Mouse (Mus musculus) MEL (cell line): ENCODE measurements around the gene Clint1. TPM values are rescaled to one million over a fixed set of nuclear protein-coding genes. Genes with fewer than 3 reads are reported as not detected.

Source experiments
- DNase-seq: peaks from one replicate; pipeline ENCODE4 v3.0.0; 2011; ENCODE audit warnings: low read depth, low spot score
- H3K27ac ChIP-seq: 2 replicates; pipeline ENCODE4 v1.5.1; 2012; ENCODE audit warnings: low read depth, mild to moderate bottlenecking, control low read depth, low read length, moderate library complexity; ENCODE audit not compliant: control insufficient read depth
- H3K27me3 ChIP-seq, 2 experiments: fragments of 150-350 bp in 1 of 2; sonication (generic) in 1 of 2; 2 replicates each; pipeline ENCODE4 v1.6.1; 2012; ENCODE audit warnings: low read length in 2 of 2, mild to moderate bottlenecking in 2 of 2, improper control_type of control experiment in 1 of 2, moderate library complexity in 1 of 2; ENCODE audit not compliant: insufficient read depth in 2 of 2, control insufficient read depth in 1 of 2
- H3K36me3 ChIP-seq, 2 experiments: 2 replicates each; pipeline ENCODE4 v1.6.1; 2012 to 2014; ENCODE audit warnings: low read length in 2 of 2, improper control_type of control experiment in 1 of 2, inconsistent platforms in 1 of 2, mild to moderate bottlenecking in 1 of 2; ENCODE audit not compliant: insufficient read depth in 2 of 2, control insufficient read depth in 1 of 2
- H3K4me1 ChIP-seq, 2 experiments: fragments of 150-350 bp in 1 of 2; sonication (generic) in 1 of 2; 2 replicates each; pipeline ENCODE4 v1.6.1; 2012; ENCODE audit warnings: low read length in 2 of 2, improper control_type of control experiment in 1 of 2, mild to moderate bottlenecking in 1 of 2; ENCODE audit not compliant: insufficient read depth in 2 of 2, control insufficient read depth in 1 of 2
- H3K4me3 ChIP-seq, 2 experiments: fragments of 150-350 bp in 1 of 2; sonication (generic) in 1 of 2; 2 replicates each; pipeline ENCODE4 v1.5.1; 2012; ENCODE audit warnings: low read depth in 2 of 2, low read length in 2 of 2, mild to moderate bottlenecking in 2 of 2, moderate library complexity in 2 of 2, control low read depth in 1 of 2, improper control_type of control experiment in 1 of 2; ENCODE audit not compliant: control insufficient read depth in 1 of 2, insufficient read depth in 1 of 2
- H3K79me2 ChIP-seq: 2 replicates; pipeline ENCODE4 v1.6.1; 2012; ENCODE audit warnings: mild to moderate bottlenecking, low read length, moderate library complexity; ENCODE audit not compliant: control insufficient read depth, poor library complexity, insufficient read depth
- H3K9ac ChIP-seq: 2 replicates; pipeline ENCODE4 v1.6.1; 2012; ENCODE audit warnings: low read depth, mild to moderate bottlenecking, control low read depth, low read length, moderate library complexity; ENCODE audit not compliant: control insufficient read depth, poor library complexity, severe bottlenecking
- H3K9me3 ChIP-seq: fragments of 150-350 bp; sonication (generic); replicated peaks from 2 replicates; pipeline ENCODE4 v1.6.1; 2012; ENCODE audit warnings: mild to moderate bottlenecking, low read length, improper control_type of control experiment, moderate library complexity; ENCODE audit not compliant: insufficient read depth
- BHLHE40 ChIP-seq: IDR thresholded peaks from 2 replicates; pipeline ENCODE4 v1.6.1; 2012; ENCODE audit warnings: low read depth, mild to moderate bottlenecking, inconsistent platforms, low read length, improper control_type of control experiment, borderline replicate concordance
- ELF1 ChIP-seq: IDR thresholded peaks from 2 replicates; pipeline ENCODE4 v1.6.1; 2014; ENCODE audit warnings: low read depth, mild to moderate bottlenecking, inconsistent platforms, low read length, improper control_type of control experiment, moderate library complexity
- ETS1 ChIP-seq: IDR thresholded peaks from 2 replicates; pipeline ENCODE4 v1.6.1; 2012; ENCODE audit warnings: low read depth, mild to moderate bottlenecking, inconsistent platforms, low read length, improper control_type of control experiment, moderate library complexity
- GABPA ChIP-seq: IDR thresholded peaks from 2 replicates; pipeline ENCODE4 v1.6.1; 2012; ENCODE audit warnings: low read depth, mild to moderate bottlenecking, inconsistent platforms, low read length, improper control_type of control experiment, moderate library complexity
- GATA1 ChIP-seq: IDR thresholded peaks from 2 replicates; pipeline ENCODE4 v1.6.1; 2011; ENCODE audit warnings: low read depth, low read length, improper control_type of control experiment
- JUND ChIP-seq: IDR thresholded peaks from 2 replicates; pipeline ENCODE4 v1.6.1; 2011; ENCODE audit warnings: low read depth, mild to moderate bottlenecking, improper control_type of control experiment, low read length
- MAX ChIP-seq: IDR thresholded peaks from 2 replicates; pipeline ENCODE4 v1.6.1; 2011; ENCODE audit warnings: low read length, improper control_type of control experiment
- MAZ ChIP-seq: IDR thresholded peaks from 2 replicates; pipeline ENCODE4 v1.6.1; 2012; ENCODE audit warnings: low read depth, mild to moderate bottlenecking, inconsistent platforms, low read length, improper control_type of control experiment
- MXI1 ChIP-seq: IDR thresholded peaks from 2 replicates; pipeline ENCODE4 v1.6.1; 2011; ENCODE audit warnings: mild to moderate bottlenecking, low read depth, low read length, improper control_type of control experiment
- MYB ChIP-seq: IDR thresholded peaks from 2 replicates; pipeline ENCODE4 v1.6.1; 2011; ENCODE audit warnings: mild to moderate bottlenecking, low read depth, low read length, improper control_type of control experiment
- NELFE ChIP-seq: IDR thresholded peaks from 2 replicates; pipeline ENCODE4 v1.6.1; 2011; ENCODE audit warnings: low read depth, low read length, improper control_type of control experiment
- NRF1 ChIP-seq: IDR thresholded peaks from 2 replicates; pipeline ENCODE4 v1.6.1; 2014; ENCODE audit warnings: low read depth, mild to moderate bottlenecking, inconsistent platforms, low read length, improper control_type of control experiment, moderate library complexity; ENCODE audit not compliant: poor library complexity, insufficient read depth, severe bottlenecking
- POLR2A ChIP-seq, 2 experiments: IDR thresholded peaks; 2 replicates each; pipeline ENCODE4 v1.6.1; 2011 to 2012; ENCODE audit warnings: low read length in 2 of 2, mild to moderate bottlenecking in 2 of 2, control low read depth in 1 of 2, improper control_type of control experiment in 1 of 2, low read depth in 1 of 2, moderate library complexity in 1 of 2; ENCODE audit not compliant: control insufficient read depth in 1 of 2, insufficient read depth in 1 of 2, poor library complexity in 1 of 2
- POLR2AphosphoS2 ChIP-seq: IDR thresholded peaks from 2 replicates; pipeline ENCODE4 v1.6.1; 2011; ENCODE audit warnings: low read length, improper control_type of control experiment
- POLR2AphosphoS5 ChIP-seq: IDR thresholded peaks from 2 replicates; pipeline ENCODE4 v1.6.1; 2012; ENCODE audit warnings: low read depth, borderline replicate concordance, mild to moderate bottlenecking, inconsistent platforms, low read length, moderate library complexity, mixed read lengths
- RAD21 ChIP-seq: IDR thresholded peaks from 2 replicates; pipeline ENCODE4 v1.6.1; 2011; ENCODE audit warnings: mild to moderate bottlenecking, low read depth, low read length, improper control_type of control experiment
- RCOR1 ChIP-seq: IDR thresholded peaks from 2 replicates; pipeline ENCODE4 v1.6.1; 2012; ENCODE audit warnings: low read depth, mild to moderate bottlenecking, inconsistent platforms, low read length, improper control_type of control experiment
- SIN3A ChIP-seq: IDR thresholded peaks from 2 replicates; pipeline ENCODE4 v1.6.1; 2012; ENCODE audit warnings: low read length, improper control_type of control experiment, inconsistent platforms
- SMC3 ChIP-seq: IDR thresholded peaks from 2 replicates; pipeline ENCODE4 v1.6.1; 2011; ENCODE audit warnings: low read depth, low read length, improper control_type of control experiment
- TAL1 ChIP-seq: IDR thresholded peaks from 2 replicates; pipeline ENCODE4 v1.6.1; 2012; ENCODE audit warnings: mild to moderate bottlenecking, inconsistent platforms, low read length, moderate library complexity, mixed read lengths
- TBP ChIP-seq: IDR thresholded peaks from 2 replicates; pipeline ENCODE4 v1.8.0; 2011; ENCODE audit warnings: low read depth, low read length, improper control_type of control experiment
- TCF12 ChIP-seq: IDR thresholded peaks from 2 replicates; pipeline ENCODE4 v1.6.1; 2014; ENCODE audit warnings: low read depth, mild to moderate bottlenecking, inconsistent platforms, low read length, improper control_type of control experiment, moderate library complexity
- UBTF ChIP-seq: IDR thresholded peaks from 2 replicates; pipeline ENCODE4 v1.6.1; 2012; ENCODE audit warnings: low read depth, mild to moderate bottlenecking, inconsistent platforms, low read length, improper control_type of control experiment, moderate library complexity, borderline replicate concordance; ENCODE audit not compliant: insufficient read depth
- USF1 ChIP-seq: IDR thresholded peaks from 2 replicates; pipeline ENCODE4 v1.6.1; 2014; ENCODE audit warnings: low read depth, mild to moderate bottlenecking, inconsistent platforms, low read length, improper control_type of control experiment, moderate library complexity
- USF2 ChIP-seq, 2 experiments: IDR thresholded peaks; 2 replicates each; pipeline ENCODE4 v1.6.1; 2011 to 2012; ENCODE audit warnings: improper control_type of control experiment in 2 of 2, low read length in 2 of 2, borderline replicate concordance in 1 of 2, inconsistent platforms in 1 of 2, low read depth in 1 of 2, mild to moderate bottlenecking in 1 of 2; ENCODE audit not compliant: insufficient read depth in 1 of 2
- ZC3H11A ChIP-seq: IDR thresholded peaks from 2 replicates; pipeline ENCODE4 v1.6.1; 2012; ENCODE audit warnings: low read depth, mild to moderate bottlenecking, inconsistent platforms, low read length, improper control_type of control experiment
- ZMIZ1 ChIP-seq: IDR thresholded peaks from 2 replicates; pipeline ENCODE4 v1.6.1; 2012; ENCODE audit warnings: low read depth, mild to moderate bottlenecking, inconsistent platforms, low read length, improper control_type of control experiment, moderate library complexity
- polyA plus RNA-seq, 2 experiments: library from polyadenylated mRNA; stranded (reverse) in 1 of 2; unstranded in 1 of 2; fragments of >175 nt in 1 of 2; fragments of >200 nt in 1 of 2; gene quantifications; 2 replicates each; pipeline versions ENCODE4 v1.2.1 to v1.2.4; 2012; ENCODE audit warnings: low replicate concordance in 2 of 2, low read depth in 1 of 2; ENCODE audit not compliant: insufficient read length in 2 of 2, insufficient read depth in 1 of 2, missing spikeins in 1 of 2
- total RNA-seq: library from RNA; depleted of rRNA; stranded (reverse); fragments of 300-350 nt; gene quantifications from 2 replicates; pipeline ENCODE4 v1.2.3, GENCODE M21; 2012

The Clint1 gene
- total and polyA plus RNA-seq, 3 experiments = 58.5 to 184 (median 102) TPM

DNA sequence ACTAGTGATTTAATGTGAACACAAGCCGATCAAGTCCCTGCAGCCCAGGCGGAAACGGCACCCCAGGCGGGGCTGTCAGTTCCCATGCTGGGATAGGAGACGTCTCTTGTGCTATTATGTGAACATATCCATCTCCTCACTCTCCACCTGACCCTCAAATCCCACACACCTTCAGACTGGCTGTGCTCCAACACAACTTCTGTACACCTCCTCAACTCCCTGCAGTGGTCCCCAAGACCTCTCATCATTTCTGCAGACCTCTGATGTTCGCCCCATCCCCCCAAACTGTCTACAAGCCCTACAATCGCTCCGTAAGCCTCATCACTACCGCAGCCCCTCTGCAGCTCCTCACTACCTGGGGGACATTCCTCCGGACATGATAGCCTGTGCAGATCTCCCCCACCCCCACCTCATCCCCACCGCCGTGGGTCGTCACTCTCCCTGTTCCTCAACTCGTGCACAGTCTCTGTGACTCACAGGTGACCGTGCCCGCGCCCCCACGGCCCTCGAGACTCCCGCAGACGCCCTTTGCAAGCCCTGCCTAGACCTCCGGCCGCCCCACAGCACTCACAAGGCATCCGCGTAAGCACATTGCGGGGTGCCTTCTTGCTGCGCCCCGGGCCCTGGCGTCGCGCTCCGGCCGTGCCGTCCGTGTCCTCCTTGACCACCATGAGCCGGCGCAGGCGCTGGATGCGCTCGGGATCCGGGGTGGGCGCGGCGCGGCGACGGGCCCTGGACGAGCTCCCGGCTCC lies 92.2 kb downstream of the Clint1 start:
- Histone ChIP-seq H3K36me3 (peaks cover 2 to 21% of the 10 kb centered on the region in 2 experiments; a peak in 2 of 4 replicates), H3K79me2 (peaks cover 33% of the 10 kb centered on the region), H3K4me1 (peaks cover 6 to 16% of the 10 kb centered on the region in 2 experiments), H3K27ac (peak overlapping the region; percentile 37; the same call in 1 of the 2 replicates), H3K4me3 (peak overlapping the region; percentile 78 to 80), H3K27me3 (no peaks in the 10 kb centered on the region)
- TF ChIP-seq SMC3 (no peak), TBP (0 out of 2 replicates have a peak, but pooled peaks have one; percentile 31), MAX (0 out of 2 replicates have a peak, but pooled peaks have one; percentile 9), SIN3A (peak; percentile 47; the same call in 1 of the 2 replicates), POLR2AphosphoS5 (no peak), MAZ (0 out of 2 replicates have a peak, but pooled peaks have one; percentile 66), USF1 (no peak), MYB (no peak), POLR2A (IDR thresholded peaks at IDR 0.05; ENCODE audit: control insufficient read depth in 1 of 2, insufficient read depth in 1 of 2, low read depth in 1 of 2, low read length in 2 of 2, poor library complexity in 1 of 2) (0 out of 4 replicates have a peak, but pooled peaks of 1 of the 2 experiments have one; percentile 13), TCF12 (0 out of 2 replicates have a peak, but pooled peaks have one; percentile 15), MXI1 (peak; percentile 42)
- TF ChIP-seq, all 39 proteins: peak for 7
- H3K9me3 ChIP-seq = no peaks in the 10 kb centered on the region
- H3K9ac ChIP-seq = peak overlapping the region; percentile 89
- DNase-seq = peak; percentile 70

DNA sequence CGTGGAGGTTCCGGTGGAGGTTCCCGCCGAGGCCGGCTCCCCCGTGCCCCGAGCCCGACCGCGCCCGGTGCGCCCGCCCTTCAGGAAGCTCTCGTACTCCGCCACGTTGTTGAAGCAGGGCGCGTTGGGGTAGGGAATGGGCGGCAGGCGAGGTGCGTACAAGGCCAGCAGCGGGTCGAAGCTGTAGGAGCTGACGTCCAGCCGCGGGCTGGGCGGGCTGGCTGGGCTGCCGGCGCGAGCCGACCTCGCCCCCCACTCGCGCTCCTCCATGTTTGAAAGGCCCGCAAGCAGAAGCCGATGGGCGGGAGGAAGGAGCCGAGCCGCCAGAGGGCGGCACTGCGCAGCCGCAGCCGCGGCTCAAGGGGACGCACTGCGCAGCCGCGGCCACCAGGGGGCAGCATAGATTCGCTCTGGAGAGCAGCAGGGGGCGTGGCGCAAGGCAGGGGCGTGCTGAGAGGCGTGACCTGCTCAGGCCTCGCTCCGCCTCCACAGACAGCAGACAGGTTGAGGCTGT lies 92.8 kb downstream of the Clint1 start, which contains the start of gene Lsm11:
Gene Lsm11 (minus strand): TSS at position 293 of the 514 bp plus-strand sequence.
- Histone ChIP-seq H3K36me3 (peaks cover 3 to 18% of the 10 kb centered on the region in 2 experiments; a peak in 3 of 4 replicates), H3K9ac (peak within 1 kb of the TSS; percentile 89), H3K4me3 (peak within 1 kb of the TSS; percentile 78 to 80), H3K4me1 (peaks cover 2 to 16% of the 10 kb centered on the region in 2 experiments), H3K27ac (peak within 1 kb of the TSS; percentile 37), H3K27me3 (no peaks in the 10 kb centered on the region), H3K9me3 (no peaks in the 10 kb centered on the region), H3K79me2 (peaks cover 33% of the 10 kb centered on the region)
- peak; percentile 96 for DNase-seq
- TF ChIP-seq SIN3A (peak; percentile 81), POLR2AphosphoS2 (no peak; the same call in 1 of the 2 replicates), UBTF (no peak), USF2 (IDR thresholded peaks at IDR 0.05; ENCODE audit: borderline replicate concordance in 1 of 2, insufficient read depth in 1 of 2, low read depth in 1 of 2, low read length in 2 of 2) (no peak), ZC3H11A (peak; percentile 39; the same call in 1 of the 2 replicates), TAL1 (no peak), SMC3 (peak; percentile 68), NELFE (peak; percentile 82), ZMIZ1 (peak; percentile 55; the same call in 1 of the 2 replicates), TCF12 (peak; percentile 46; the same call in 1 of the 2 replicates), POLR2AphosphoS5 (no peak), GABPA (no peak), NRF1 (peak; percentile 93), POLR2A (IDR thresholded peaks at IDR 0.05; ENCODE audit: control insufficient read depth in 1 of 2, insufficient read depth in 1 of 2, low read depth in 1 of 2, low read length in 2 of 2, poor library complexity in 1 of 2) (peak; percentile 76 to 78; a peak in 2 of 4 replicates), GATA1 (no peak), JUND (no peak), ETS1 (peak; percentile 46; the same call in 1 of the 2 replicates), BHLHE40 (0 out of 2 replicates have a peak, but pooled peaks have one; percentile 52), MAX (peak; percentile 35), ELF1 (no peak), MYB (no peak), RAD21 (peak; percentile 71), RCOR1 (0 out of 2 replicates have a peak, but pooled peaks have one; percentile 13)
